Mouse (Mus musculus): Measurements from ENCODE around the gene Ms4a4d. TPM values are rescaled to one million over a fixed set of nuclear protein-coding genes. Genes with fewer than 3 reads are reported as not detected.
"Not testable (repeated sequence)": the region's sequence is repeated elsewhere in the genome, so short reads cannot be mapped to it uniquely, and the experiment has no call there.

The Ms4a4d gene
- 0.17 and 0.19 TPM in 2 replicates for polyA plus RNA-seq (2015; fragmentation: Nextera tagmentation; extraction: Ambion mirVana)

DNA sequence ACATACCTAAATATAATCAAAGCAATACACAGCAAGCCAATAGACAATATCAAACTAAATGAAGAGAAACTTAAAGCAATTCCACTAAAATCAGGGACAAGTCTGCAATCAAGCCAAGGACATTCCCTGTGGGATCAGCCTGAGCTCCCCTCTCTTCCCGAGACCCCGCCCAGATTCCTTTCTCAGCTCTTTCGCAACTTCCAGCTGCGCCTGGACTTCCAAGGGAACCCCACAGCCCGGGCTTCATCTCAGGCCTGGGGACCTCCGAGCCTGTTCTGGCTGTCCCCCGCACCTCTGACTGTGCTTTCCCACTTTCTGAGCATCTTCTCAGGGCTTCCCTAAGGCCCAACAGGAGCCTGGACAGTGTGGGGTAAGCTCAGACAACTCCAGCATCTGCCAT is at the start of gene Ms4a4d:
Ms4a4d (plus strand) TSS at position 209 of the 400 bp plus-strand sequence.
- 12% methylated on average over 7 of the region's 7 CpGs for WGBS
- Histone ChIP-seq H3K9ac (replicated peaks; ENCODE audit: low read length) (no peak within 1 kb of the TSS), H3K27ac (ENCODE audit: low read length) (no peak within 1 kb of the TSS), H3K4me1 (ENCODE audit: insufficient read depth, low read length) (no peaks in the 10 kb centered on the region), H3K36me3 (ENCODE audit: insufficient read depth, low read length) (no peaks in the 10 kb centered on the region), H3K9me3 (ENCODE audit: low read length) (no peaks in the 10 kb centered on the region), H3K4me3 (ENCODE audit: low read length) (no peak within 1 kb of the TSS), H3K4me2 (replicated peaks; ENCODE audit: low read depth, low read length) (no peak within 1 kb of the TSS), H3K27me3 (ENCODE audit: insufficient read depth, low read length) (no peaks in the 10 kb centered on the region)
- no peak for ATAC-seq (ENCODE audit: low FRiP score, low TSS enrichment)

DNA sequence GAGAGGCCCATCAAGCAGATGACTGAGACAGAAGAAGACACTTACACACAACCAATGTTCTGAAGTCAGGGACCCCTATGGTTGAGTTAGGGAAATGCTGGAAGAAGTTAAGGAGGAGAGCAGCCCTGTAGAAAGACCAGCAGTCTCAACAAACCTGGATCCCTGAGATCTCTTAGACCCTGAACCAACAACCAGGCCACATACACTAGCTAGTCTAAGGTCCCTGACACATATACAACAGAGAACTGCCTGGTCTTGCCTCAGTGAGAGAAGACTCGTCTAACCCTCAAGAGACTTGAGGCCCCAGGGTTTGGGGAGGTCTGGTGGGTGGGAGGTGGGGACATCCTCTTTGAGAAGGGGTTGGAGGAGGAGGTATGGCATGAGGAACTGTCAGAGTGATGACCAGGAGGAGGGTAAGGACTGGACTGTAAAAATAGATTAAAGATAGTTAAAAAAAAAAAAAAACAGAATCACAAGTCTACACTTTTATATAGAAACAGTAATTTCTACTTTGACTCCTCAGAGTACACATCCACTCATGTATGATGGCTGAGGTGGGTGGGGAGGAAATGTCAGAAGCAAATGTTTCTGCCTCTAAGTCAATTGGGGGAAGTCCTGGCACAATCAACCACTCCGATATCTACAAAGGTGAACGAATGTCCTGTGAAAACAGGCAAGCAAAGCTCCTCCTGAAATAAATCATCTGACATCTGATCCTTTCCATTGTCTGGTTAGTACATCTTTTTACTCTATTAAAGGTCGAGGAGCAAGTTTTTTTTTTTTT is 45.0 kb upstream of the Ms4a4d start:
- Histone ChIP-seq H3K36me3 (ENCODE audit: insufficient read depth, low read length) (no peaks in the 10 kb centered on the region), H3K4me2 (replicated peaks; ENCODE audit: low read depth, low read length) (no peak overlapping the region), H3K9me3 (ENCODE audit: low read length) (no peaks in the 10 kb centered on the region), H3K9ac (replicated peaks; ENCODE audit: low read length) (no peak overlapping the region), H3K27me3 (ENCODE audit: insufficient read depth, low read length) (no peaks in the 10 kb centered on the region), H3K4me1 (ENCODE audit: insufficient read depth, low read length) (no peaks in the 10 kb centered on the region), H3K4me3 (ENCODE audit: low read length) (no peak overlapping the region), H3K27ac (ENCODE audit: low read length) (no peak overlapping the region)
- 60% methylated on average over 4 of the region's 4 CpGs for WGBS
- ATAC-seq (ENCODE audit: low FRiP score, low TSS enrichment): no peak

DNA sequence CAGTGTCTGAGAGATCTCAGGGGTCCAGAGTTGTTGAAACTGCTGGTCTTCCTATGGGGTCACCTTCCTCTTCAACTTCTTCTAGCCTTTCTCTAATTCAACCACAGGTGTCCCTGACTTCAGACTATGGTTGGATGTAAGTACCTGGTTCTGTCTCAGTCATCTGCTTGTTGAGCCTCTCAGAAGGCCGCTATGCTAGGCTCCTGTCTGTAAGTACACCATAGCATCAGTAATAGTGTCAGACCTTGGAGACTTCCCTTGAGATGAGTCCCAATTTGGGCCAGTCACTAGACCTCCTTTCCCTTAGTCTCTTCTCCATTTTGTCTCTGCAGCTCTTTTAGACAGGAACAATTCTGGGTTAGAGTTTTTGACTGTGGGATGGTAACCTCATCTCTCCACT is 43.9 kb upstream of the Ms4a4d start:
- H3K4me1 ChIP-seq (ENCODE audit: insufficient read depth, low read length): no peaks in the 10 kb centered on the region
- no peaks in the 10 kb centered on the region for H3K27me3 ChIP-seq (ENCODE audit: insufficient read depth, low read length)
- no peak overlapping the region for H3K4me3 ChIP-seq (ENCODE audit: low read length)
- no peaks in the 10 kb centered on the region for H3K36me3 ChIP-seq (ENCODE audit: insufficient read depth, low read length)
- no peaks in the 10 kb centered on the region for H3K9me3 ChIP-seq (ENCODE audit: low read length)
- no peak for ATAC-seq (ENCODE audit: low FRiP score, low TSS enrichment)
- 90% methylated on average over 1 of the region's 1 CpGs for WGBS
- no peak overlapping the region for H3K4me2 ChIP-seq (replicated peaks; ENCODE audit: low read depth, low read length)
- H3K27ac ChIP-seq (ENCODE audit: low read length): no peak overlapping the region
- H3K9ac ChIP-seq (replicated peaks; ENCODE audit: low read length): no peak overlapping the region

- Histone ChIP-seq H3K36me3 (ENCODE audit: insufficient read depth, low read length) (no peaks in the 10 kb centered on the region), H3K4me2 (replicated peaks; ENCODE audit: low read depth, low read length) (no peak overlapping the region), H3K9ac (replicated peaks; ENCODE audit: low read length) (no peak overlapping the region), H3K27me3 (ENCODE audit: insufficient read depth, low read length) (no peaks in the 10 kb centered on the region), H3K4me3 (ENCODE audit: low read length) (no peak overlapping the region), H3K9me3 (ENCODE audit: low read length) (no peaks in the 10 kb centered on the region), H3K27ac (ENCODE audit: low read length) (no peak overlapping the region), H3K4me1 (ENCODE audit: insufficient read depth, low read length) (no peaks in the 10 kb centered on the region)
- WGBS: 90% methylated on average over 3 of the region's 3 CpGs
- ATAC-seq (ENCODE audit: low FRiP score, low TSS enrichment): no peak
These were observed 42.1 kb upstream of the Ms4a4d start for GRCm38 (mm10) chr19:11494519-11494918.

- Histone ChIP-seq H3K9me3 (ENCODE audit: low read length) (no peaks in the 10 kb centered on the region), H3K4me2 (replicated peaks; ENCODE audit: low read depth, low read length) (no peak overlapping the region), H3K27me3 (ENCODE audit: insufficient read depth, low read length) (no peaks in the 10 kb centered on the region), H3K4me1 (ENCODE audit: insufficient read depth, low read length) (no peaks in the 10 kb centered on the region), H3K27ac (ENCODE audit: low read length) (no peak overlapping the region), H3K36me3 (ENCODE audit: insufficient read depth, low read length) (no peaks in the 10 kb centered on the region), H3K4me3 (ENCODE audit: low read length) (no peak overlapping the region), H3K9ac (replicated peaks; ENCODE audit: low read length) (no peak overlapping the region)
- no peak for ATAC-seq (ENCODE audit: low FRiP score, low TSS enrichment)
- 80% methylated on average over 6 of the region's 6 CpGs for WGBS
These were observed 40.2 kb upstream of the Ms4a4d start for GRCm38 (mm10) chr19:11496361-11496760.

DNA sequence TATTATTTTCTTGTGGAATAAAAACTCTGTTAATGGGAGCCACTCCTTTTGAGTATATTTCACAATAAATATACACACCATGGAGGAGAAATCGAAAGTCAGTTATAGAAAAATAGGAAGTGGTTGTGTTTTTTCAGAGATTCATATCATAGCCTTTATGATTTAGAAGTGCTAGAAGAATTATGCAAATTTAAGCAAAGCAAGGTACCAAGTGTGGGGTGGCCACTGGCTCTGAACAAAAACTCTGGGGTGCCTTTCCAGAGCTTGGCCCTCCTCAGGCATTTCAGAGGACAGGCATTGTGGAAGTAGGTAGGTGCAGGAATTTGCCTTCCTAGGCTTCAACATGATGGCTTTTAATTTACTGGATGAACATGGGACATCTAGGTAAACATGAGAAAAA is 39.3 kb upstream of the Ms4a4d start:
- not testable (repeated sequence) for H3K36me3 ChIP-seq (ENCODE audit: insufficient read depth, low read length); ATAC-seq (ENCODE audit: low FRiP score, low TSS enrichment); H3K4me1 ChIP-seq (ENCODE audit: insufficient read depth, low read length); H3K9me3 ChIP-seq (ENCODE audit: low read length); H3K27ac ChIP-seq (ENCODE audit: low read length); H3K27me3 ChIP-seq (ENCODE audit: insufficient read depth, low read length); H3K4me2 ChIP-seq (replicated peaks; ENCODE audit: low read depth, low read length); H3K9ac ChIP-seq (replicated peaks; ENCODE audit: low read length); H3K4me3 ChIP-seq (ENCODE audit: low read length)
- 71% methylated on average over 1 of the region's 1 CpGs for WGBS

DNA sequence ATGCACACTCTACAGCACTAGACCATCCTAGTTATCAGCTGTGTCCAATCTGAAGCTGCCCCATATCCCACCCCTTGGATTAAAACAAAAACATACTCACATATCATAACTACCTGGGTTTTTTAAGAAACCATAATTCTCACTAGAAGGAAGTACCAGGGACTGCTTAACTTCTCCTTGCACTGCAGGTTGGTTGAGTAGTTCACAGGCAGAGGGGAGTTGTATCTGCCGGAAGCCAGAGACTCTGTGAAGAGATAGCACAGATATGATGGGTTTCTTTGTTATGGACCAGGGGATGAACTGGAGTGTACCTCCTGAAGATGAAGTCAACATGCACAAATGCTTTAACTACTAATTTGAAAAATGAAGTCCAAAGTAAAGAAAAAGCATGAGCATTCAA is 35.8 kb upstream of the Ms4a4d start:
- ATAC-seq (ENCODE audit: low FRiP score, low TSS enrichment): no peak
- no peaks in the 10 kb centered on the region for H3K9me3 ChIP-seq (ENCODE audit: low read length)
- no peaks in the 10 kb centered on the region for H3K36me3 ChIP-seq (ENCODE audit: insufficient read depth, low read length)
- no peaks in the 10 kb centered on the region for H3K27me3 ChIP-seq (ENCODE audit: insufficient read depth, low read length)
- H3K4me1 ChIP-seq (ENCODE audit: insufficient read depth, low read length): no peaks in the 10 kb centered on the region
- H3K9ac ChIP-seq (replicated peaks; ENCODE audit: low read length): no peak overlapping the region
- H3K4me2 ChIP-seq (replicated peaks; ENCODE audit: low read depth, low read length): no peak overlapping the region
- no peak overlapping the region for H3K4me3 ChIP-seq (ENCODE audit: low read length)
- H3K27ac ChIP-seq (ENCODE audit: low read length): no peak overlapping the region
- WGBS: 87% methylated on average over 1 of the region's 1 CpGs

DNA sequence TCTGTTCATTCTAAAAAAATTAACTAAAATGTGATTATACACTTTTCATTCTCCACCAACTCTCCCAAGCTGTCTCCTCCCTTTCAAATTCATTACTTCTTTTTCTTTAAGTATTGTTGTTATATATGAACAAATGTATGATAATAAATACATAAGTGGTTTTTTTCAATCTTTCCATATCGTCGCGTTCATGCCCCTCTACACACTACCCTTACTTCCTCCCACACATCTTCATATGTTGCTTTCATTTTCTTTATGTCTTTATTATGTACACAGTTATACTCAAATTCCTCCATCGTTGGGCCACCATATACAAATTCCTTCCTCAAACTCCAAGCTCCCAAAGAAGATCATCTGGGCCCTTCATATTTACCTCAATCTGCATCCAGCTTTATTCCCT is 35.3 kb upstream of the Ms4a4d start:
- Histone ChIP-seq H3K4me1 (ENCODE audit: insufficient read depth, low read length) (no peaks in the 10 kb centered on the region), H3K27ac (ENCODE audit: low read length) (no peak overlapping the region), H3K4me3 (ENCODE audit: low read length) (no peak overlapping the region), H3K27me3 (ENCODE audit: insufficient read depth, low read length) (no peaks in the 10 kb centered on the region), H3K4me2 (replicated peaks; ENCODE audit: low read depth, low read length) (no peak overlapping the region), H3K9ac (replicated peaks; ENCODE audit: low read length) (no peak overlapping the region), H3K36me3 (ENCODE audit: insufficient read depth, low read length) (no peaks in the 10 kb centered on the region), H3K9me3 (ENCODE audit: low read length) (no peaks in the 10 kb centered on the region)
- ATAC-seq (ENCODE audit: low FRiP score, low TSS enrichment): no peak
- 84% methylated on average over 4 of the region's 4 CpGs for WGBS

DNA sequence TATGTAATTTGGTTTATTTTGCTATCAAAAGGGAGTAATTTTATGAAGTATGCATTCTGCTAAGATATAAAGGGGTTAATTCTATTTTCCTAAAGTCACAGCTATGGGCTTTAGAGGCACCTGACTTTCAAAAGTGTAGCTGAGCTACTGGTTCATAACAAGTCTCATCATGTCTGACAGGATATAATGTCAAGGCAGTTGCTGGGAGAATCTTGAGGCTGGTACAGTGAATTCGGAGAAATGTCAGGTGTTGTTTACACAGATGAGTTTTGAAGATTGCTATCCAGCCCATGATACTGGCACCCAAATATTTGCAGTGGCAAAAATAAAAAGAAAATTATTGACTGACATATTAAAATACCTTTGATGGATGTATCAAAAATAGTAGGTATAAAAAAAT is 31.7 kb upstream of the Ms4a4d start:
- 80% methylated on average over 1 of the region's 1 CpGs for WGBS
- no peak for ATAC-seq (ENCODE audit: low FRiP score, low TSS enrichment)

DNA sequence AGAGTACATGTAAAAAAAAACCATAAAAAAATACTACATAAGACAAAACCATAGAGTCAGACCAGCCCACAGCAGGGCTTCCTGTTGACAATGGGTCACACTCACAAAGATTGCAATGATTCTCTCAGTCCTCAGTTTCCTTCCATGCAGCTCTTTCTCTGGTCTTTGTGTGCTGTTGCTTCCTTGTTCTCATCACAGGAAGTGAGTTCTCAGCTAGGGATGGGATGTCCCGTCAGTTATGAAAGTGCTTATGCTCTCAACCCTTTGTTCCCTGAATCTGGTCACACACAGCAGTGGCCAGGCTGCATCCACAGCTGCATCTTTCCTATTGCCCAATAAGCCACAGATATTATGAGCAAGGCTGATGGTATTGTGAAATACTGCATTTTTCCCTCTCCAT is 23.1 kb upstream of the Ms4a4d start:
- ATAC-seq (ENCODE audit: low FRiP score, low TSS enrichment): no peak
- Histone ChIP-seq H3K36me3 (ENCODE audit: insufficient read depth, low read length) (no peaks in the 10 kb centered on the region), H3K4me1 (ENCODE audit: insufficient read depth, low read length) (no peaks in the 10 kb centered on the region), H3K27me3 (ENCODE audit: insufficient read depth, low read length) (no peaks in the 10 kb centered on the region), H3K4me2 (replicated peaks; ENCODE audit: low read depth, low read length) (no peak overlapping the region), H3K9me3 (ENCODE audit: low read length) (no peaks in the 10 kb centered on the region), H3K4me3 (ENCODE audit: low read length) (no peak overlapping the region), H3K9ac (replicated peaks; ENCODE audit: low read length) (no peak overlapping the region), H3K27ac (ENCODE audit: low read length) (no peak overlapping the region)
- 59% methylated on average over 1 of the region's 1 CpGs for WGBS

More for the DNA sequence above, 31.7 kb upstream of the Ms4a4d start:
- H3K9me3 ChIP-seq (ENCODE audit: low read length): no peaks in the 10 kb centered on the region
- no peak overlapping the region for H3K4me2 ChIP-seq (replicated peaks; ENCODE audit: low read depth, low read length)
- H3K36me3 ChIP-seq (ENCODE audit: insufficient read depth, low read length): no peaks in the 10 kb centered on the region
- H3K4me3 ChIP-seq (ENCODE audit: low read length): no peak overlapping the region
- H3K27me3 ChIP-seq (ENCODE audit: insufficient read depth, low read length): no peaks in the 10 kb centered on the region
- no peak overlapping the region for H3K27ac ChIP-seq (ENCODE audit: low read length)
- no peak overlapping the region for H3K9ac ChIP-seq (replicated peaks; ENCODE audit: low read length)
- no peaks in the 10 kb centered on the region for H3K4me1 ChIP-seq (ENCODE audit: insufficient read depth, low read length)

All from kidney, embryonic 16.5 days (tissue).